Mouse (Mus musculus): ENCODE measurements around the gene Dyrk2. TPM values are rescaled to one million over a fixed set of nuclear protein-coding genes. Genes with fewer than 3 reads are reported as not detected.

Gene Dyrk2
- total and polyA plus RNA-seq, 3 experiments: 7.1 to 9.5 TPM; not detected in 1

GRCm38 (mm10) chr10:118872196-118872595 is 2.2 kb upstream of the Dyrk2 start:
- H3K9ac ChIP-seq (ENCODE audit: control insufficient read depth, low read depth, low read length, poor library complexity, severe bottlenecking): no peak overlapping the region
- no peak overlapping the region for H3K27ac ChIP-seq (ENCODE audit: control insufficient read depth, low read depth, low read length)
- DNase-seq (ENCODE audit: low read depth, low spot score): no peak
- peaks cover 0 to 8% of the 10 kb centered on the region in 2 experiments; a peak in 2 of 4 replicates for H3K4me1 ChIP-seq (ENCODE audit: control insufficient read depth in 1 of 2, insufficient read depth in 2 of 2, low read length in 2 of 2)
- TF ChIP-seq RCOR1 (IDR thresholded peaks at IDR 0.05; ENCODE audit: low read depth, low read length) (0 out of 2 replicates have a peak, but pooled peaks have one; percentile 12), SIN3A (IDR thresholded peaks at IDR 0.05; ENCODE audit: low read length) (no peak), MYB (IDR thresholded peaks at IDR 0.05; ENCODE audit: low read depth, low read length) (no peak)
- H3K4me3 ChIP-seq (ENCODE audit: control insufficient read depth in 1 of 2, insufficient read depth in 1 of 2, low read depth in 2 of 2, low read length in 2 of 2): no peak overlapping the region
- H3K27me3 ChIP-seq (ENCODE audit: control insufficient read depth in 1 of 2, insufficient read depth in 2 of 2, low read length in 2 of 2): no peaks in the 10 kb centered on the region
- no peaks in the 10 kb centered on the region for H3K9me3 ChIP-seq (replicated peaks; ENCODE audit: insufficient read depth, low read length)
- peaks cover 17% of the 10 kb centered on the region for H3K79me2 ChIP-seq (ENCODE audit: control insufficient read depth, insufficient read depth, low read length, poor library complexity)
- H3K36me3 ChIP-seq (ENCODE audit: control insufficient read depth in 1 of 2, insufficient read depth in 2 of 2, low read length in 2 of 2): peaks cover 0 to under 1% of the 10 kb centered on the region in 2 experiments; a peak in 1 of 4 replicates

GRCm38 (mm10) chr10:118869591-118870001 is 413 bp downstream of the Dyrk2 start:
- Histone ChIP-seq H3K79me2 (ENCODE audit: control insufficient read depth, insufficient read depth, low read length, poor library complexity) (peaks cover 32% of the 10 kb centered on the region), H3K9me3 (replicated peaks; ENCODE audit: insufficient read depth, low read length) (no peaks in the 10 kb centered on the region), H3K27ac (ENCODE audit: control insufficient read depth, low read depth, low read length) (no peak overlapping the region), H3K36me3 (ENCODE audit: control insufficient read depth in 1 of 2, insufficient read depth in 2 of 2, low read length in 2 of 2) (peaks cover 3 to 8% of the 10 kb centered on the region in 2 experiments; a peak in 2 of 4 replicates), H3K4me1 (ENCODE audit: control insufficient read depth in 1 of 2, insufficient read depth in 2 of 2, low read length in 2 of 2) (peaks cover 0 to 17% of the 10 kb centered on the region in 2 experiments; a peak in 2 of 4 replicates), H3K9ac (ENCODE audit: control insufficient read depth, low read depth, low read length, poor library complexity, severe bottlenecking) (peak overlapping the region; percentile 26), H3K4me3 (ENCODE audit: control insufficient read depth in 1 of 2, insufficient read depth in 1 of 2, low read depth in 2 of 2, low read length in 2 of 2) (peak overlapping the region; percentile 49 to 86), H3K27me3 (ENCODE audit: control insufficient read depth in 1 of 2, insufficient read depth in 2 of 2, low read length in 2 of 2) (no peaks in the 10 kb centered on the region)
- peak; percentile 79 for DNase-seq (ENCODE audit: low read depth, low spot score)
- TF ChIP-seq RCOR1 (IDR thresholded peaks at IDR 0.05; ENCODE audit: low read depth, low read length) (no peak), ETS1 (IDR thresholded peaks at IDR 0.05; ENCODE audit: low read depth, low read length) (no peak), ZC3H11A (IDR thresholded peaks at IDR 0.05; ENCODE audit: low read depth, low read length) (no peak), SIN3A (IDR thresholded peaks at IDR 0.05; ENCODE audit: low read length) (peak; percentile 94), RAD21 (IDR thresholded peaks at IDR 0.05; ENCODE audit: low read depth, low read length) (no peak), ZKSCAN1 (IDR thresholded peaks at IDR 0.05; ENCODE audit: low read depth, low read length) (no peak), ELF1 (IDR thresholded peaks at IDR 0.05; ENCODE audit: low read depth, low read length) (0 out of 2 replicates have a peak, but pooled peaks have one; percentile 14), UBTF (IDR thresholded peaks at IDR 0.05; ENCODE audit: borderline replicate concordance, insufficient read depth, low read depth, low read length) (no peak), POLR2A (IDR thresholded peaks at IDR 0.05; ENCODE audit: control insufficient read depth in 1 of 2, insufficient read depth in 1 of 2, low read depth in 1 of 2, low read length in 2 of 2, poor library complexity in 1 of 2) (no peak), GATA1 (IDR thresholded peaks at IDR 0.05; ENCODE audit: low read depth, low read length) (no peak), TCF12 (IDR thresholded peaks at IDR 0.05; ENCODE audit: low read depth, low read length) (no peak), CHD1 (IDR thresholded peaks at IDR 0.05; ENCODE audit: low read depth, low read length) (no peak), MAFK (IDR thresholded peaks at IDR 0.05; ENCODE audit: borderline replicate concordance, low read depth, low read length) (no peak), ZNF384 (IDR thresholded peaks at IDR 0.05; ENCODE audit: low read depth, low read length) (no peak), BHLHE40 (IDR thresholded peaks at IDR 0.05; ENCODE audit: borderline replicate concordance, low read depth, low read length) (no peak), POLR2AphosphoS5 (IDR thresholded peaks at IDR 0.05; ENCODE audit: borderline replicate concordance, low read depth, low read length) (no peak), JUND (IDR thresholded peaks at IDR 0.05; ENCODE audit: low read depth, low read length) (no peak), MYC (IDR thresholded peaks at IDR 0.05; ENCODE audit: low read depth, low read length) (no peak), MXI1 (IDR thresholded peaks at IDR 0.05; ENCODE audit: low read depth, low read length) (peak; percentile 78), GABPA (IDR thresholded peaks at IDR 0.05; ENCODE audit: low read depth, low read length) (no peak), E2F4 (IDR thresholded peaks at IDR 0.05; ENCODE audit: borderline replicate concordance, low read depth, low read length) (no peak)
